Mouse (Mus musculus) gastrocnemius, adult 2 months (tissue): Measurements from ENCODE around the gene Xkr7. TPM values are rescaled to one million over a fixed set of nuclear protein-coding genes. Genes with fewer than 3 reads are reported as not detected.

ENCODE experiments used
- DNase-seq: peaks from one replicate; pipeline ENCODE4 v3.0.0; 2022
- H3K27ac ChIP-seq: fragments of 200-600 bp; 2 replicates; pipeline ENCODE4 v1.8.1; 2022; ENCODE audit warnings: mild to moderate bottlenecking
- H3K4me3 ChIP-seq: fragments of 200-600 bp; 2 replicates; pipeline ENCODE4 v1.8.1; 2022; ENCODE audit warnings: mild to moderate bottlenecking, moderate library complexity
- CTCF ChIP-seq: fragments of 200-600 bp; IDR thresholded peaks from 2 replicates; pipeline ENCODE4 v1.8.1; 2022; ENCODE audit warnings: antibody characterized with exemption, mild to moderate bottlenecking, moderate library complexity
- intact Hi-C: fragments of 180-260 bp; cut with DNase I; formaldehyde crosslinking; loops from one replicate; pipeline ENCODE4 v1.15.1; 2025
- total RNA-seq, 2 experiments: library from RNA; stranded (reverse); gene quantifications; 2 replicates each; pipeline ENCODE4 v1.2.3; 2021

Xkr7 gene
- total RNA-seq, 2 experiments from 2014 or later: not detected

GRCm38 (mm10) chr2:153045884-153046299, 14.2 kb downstream of the Xkr7 start:
- Histone ChIP-seq H3K27ac (no peak overlapping the region), H3K4me3 (no peak overlapping the region)
- TF ChIP-seq CTCF: no peak
- no peak for DNase-seq
- intact Hi-C loops: no loop called here

GRCm38 (mm10) chr2:153047828-153048465, 16.3 kb downstream of the Xkr7 start:
- Histone ChIP-seq H3K4me3 (no peak overlapping the region), H3K27ac (no peak overlapping the region)
- DNase-seq: no peak
- intact Hi-C loops: loop anchor here (2.0 kb wide), 1 partner anchor 95 kb away; no protein-coding TSS in a partner anchor
- TF ChIP-seq CTCF: peak; percentile 67

GRCm38 (mm10) chr2:153049288-153049996, 17.8 kb downstream of the Xkr7 start:
- no peak for DNase-seq
- no peak overlapping the region for H3K4me3 ChIP-seq
- no peak for TF ChIP-seq CTCF
- no peak overlapping the region for H3K27ac ChIP-seq
- intact Hi-C loops: loop anchor here (2.0 kb wide), 1 partner anchor 93 kb away; no protein-coding TSS in a partner anchor

- DNase-seq: no peak
- no peak for TF ChIP-seq CTCF
- no peak overlapping the region for H3K27ac ChIP-seq
- intact Hi-C loops: loop anchor here (2.0 kb wide), 1 partner anchor 93 kb away; no protein-coding TSS in a partner anchor
- no peak overlapping the region for H3K4me3 ChIP-seq
These were observed 18.3 kb downstream of the Xkr7 start for GRCm38 (mm10) chr2:153049997-153050358.

GRCm38 (mm10) chr2:153051095-153051494, 19.4 kb downstream of the Xkr7 start:
- DNase-seq: no peak
- no peak overlapping the region for H3K4me3 ChIP-seq
- no peak overlapping the region for H3K27ac ChIP-seq
- TF ChIP-seq CTCF: no peak
- intact Hi-C loops: no loop called here

- DNase-seq: no peak
- H3K4me3 ChIP-seq: no peak overlapping the region
- intact Hi-C loops: no loop called here
- no peak for TF ChIP-seq CTCF
- no peak overlapping the region for H3K27ac ChIP-seq
These were observed 19.9 kb downstream of the Xkr7 start for GRCm38 (mm10) chr2:153051537-153051936.

- DNase-seq: no peak
- no peak overlapping the region for H3K27ac ChIP-seq
- H3K4me3 ChIP-seq: no peak overlapping the region
- intact Hi-C loops: no loop called here
- peak; percentile 3; the same call in 1 of the 2 replicates for TF ChIP-seq CTCF
These were observed 21.2 kb downstream of the Xkr7 start for GRCm38 (mm10) chr2:153052700-153053351.

- TF ChIP-seq CTCF: no peak
- Histone ChIP-seq H3K4me3 (no peak overlapping the region), H3K27ac (no peak overlapping the region)
- intact Hi-C loops: no loop called here
- DNase-seq: no peak
These were observed 22.2 kb downstream of the Xkr7 start for GRCm38 (mm10) chr2:153053896-153054295.

- no peak overlapping the region for H3K27ac ChIP-seq
- DNase-seq: no peak
- intact Hi-C loops: no loop called here
- no peak overlapping the region for H3K4me3 ChIP-seq
- TF ChIP-seq CTCF: peak; percentile 34; the same call in 1 of the 2 replicates
These were observed 23.7 kb downstream of the Xkr7 start for GRCm38 (mm10) chr2:153055270-153055920.

- no peak for TF ChIP-seq CTCF
- no peak overlapping the region for H3K4me3 ChIP-seq
- DNase-seq: no peak
- no peak overlapping the region for H3K27ac ChIP-seq
- intact Hi-C loops: no loop called here
These were observed 26.7 kb downstream of the Xkr7 start for GRCm38 (mm10) chr2:153058365-153058764.

GRCm38 (mm10) chr2:153060216-153060615, 28.6 kb downstream of the Xkr7 start:
- Histone ChIP-seq H3K4me3 (no peak overlapping the region), H3K27ac (no peak overlapping the region)
- DNase-seq: no peak
- intact Hi-C loops: no loop called here
- no peak for TF ChIP-seq CTCF

- H3K27ac ChIP-seq: no peak overlapping the region
These were observed 31.7 kb downstream of the Xkr7 start for GRCm38 (mm10) chr2:153063394-153063793.

More at GRCm38 (mm10) chr2:153063394-153063793, 31.7 kb downstream of the Xkr7 start:
- intact Hi-C loops: no loop called here
- no peak for DNase-seq
- TF ChIP-seq CTCF: no peak
- no peak overlapping the region for H3K4me3 ChIP-seq
